Mouse (Mus musculus): ENCODE results near the gene Camta2.

DNA sequence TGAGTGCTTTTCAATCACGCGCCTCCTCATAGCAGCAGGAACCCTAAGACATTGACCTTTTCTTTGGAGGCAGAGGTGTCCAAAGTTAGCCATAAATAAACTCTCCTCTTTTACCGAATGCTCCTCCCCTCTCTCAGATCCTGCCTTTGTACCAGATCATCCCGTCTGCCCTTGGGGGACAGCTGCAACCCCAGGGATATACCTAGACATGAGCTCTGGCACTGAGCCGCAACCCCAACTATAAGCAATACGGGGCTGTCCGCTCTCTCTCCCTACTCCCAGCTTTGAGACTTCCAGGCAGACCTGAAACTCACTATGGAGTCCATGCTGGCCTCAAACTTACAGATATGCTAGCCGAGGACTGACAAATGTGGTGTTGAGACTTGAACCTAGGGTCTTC, 21.2 kb downstream of the Camta2 start:
- TF ChIP-seq POLR2A (IDR thresholded peaks at IDR 0.05; ENCODE audit: insufficient read depth, low read depth, low read length) (no peak), CTCF (IDR thresholded peaks at IDR 0.05) (no peak)
